Mouse (Mus musculus): ENCODE data around the gene Wdfy2.

DNA sequence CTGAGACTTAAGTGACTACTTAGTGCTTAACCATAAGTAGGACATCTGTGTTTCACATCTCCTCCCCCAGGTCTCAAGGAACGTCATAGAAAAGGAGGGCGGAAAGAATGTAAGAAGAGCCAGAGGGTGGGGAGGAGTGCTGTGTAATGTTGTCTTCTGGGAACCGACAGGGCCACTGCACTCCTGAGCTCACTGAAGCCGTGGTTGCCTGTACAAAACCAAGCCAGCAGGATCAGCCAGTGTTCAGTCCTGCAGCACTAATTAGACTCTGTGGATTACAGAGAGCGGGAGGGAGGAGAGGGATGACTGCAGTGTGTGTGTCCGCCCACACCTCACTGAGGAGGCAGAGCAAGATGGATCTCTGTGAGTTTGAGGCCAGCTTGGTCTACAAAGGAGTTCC is 13.5 kb downstream of the Wdfy2 start:
- TF ChIP-seq POLR2A (IDR thresholded peaks at IDR 0.05; ENCODE audit: control insufficient read depth, extremely low read depth, insufficient read depth, low read length, poor library complexity): no peak
- TF ChIP-seq CTCF (IDR thresholded peaks at IDR 0.05; ENCODE audit: borderline replicate concordance, control insufficient read depth, extremely low read depth, insufficient read depth, low read length, poor library complexity): no peak
